Mouse (Mus musculus) T-cell, adult 66 days (primary cell): ENCODE results near the gene Atg7. TPM values are rescaled to one million over a fixed set of nuclear protein-coding genes. Genes with fewer than 3 reads are reported as not detected.

Experiments used
- total RNA-seq, 2 experiments: library from RNA; stranded (reverse); gene quantifications; 3 replicates in 1 of 2; 4 replicates in 1 of 2; pipeline ENCODE4 v1.2.4; 2023

The Atg7 gene
- total RNA-seq, result 10 to 100 TPM; 24.7 to 30.1 TPM

GRCm38 (mm10) chr6:114642601-114643528, at the start of gene Atg7:
Gene Atg7, plus strand, starts transcription at chr6:114643097.

Other genes starting within 250 kb of the Atg7 start
- not detected for gene Hrh1, start 245.2 kb upstream of the Atg7 start, total RNA-seq